Mouse (Mus musculus): ENCODE results near the gene Fopnl. TPM values are rescaled to one million over a fixed set of nuclear protein-coding genes. Genes with fewer than 3 reads are reported as not detected.
A peak's percentile ranks its signal among the peaks of the same experiment; 100 is the strongest.

Fopnl gene
- 188 and 198 TPM in 2 replicates for polyA plus RNA-seq (2015; fragmentation: Nextera tagmentation; extraction: Ambion mirVana)

DNA sequence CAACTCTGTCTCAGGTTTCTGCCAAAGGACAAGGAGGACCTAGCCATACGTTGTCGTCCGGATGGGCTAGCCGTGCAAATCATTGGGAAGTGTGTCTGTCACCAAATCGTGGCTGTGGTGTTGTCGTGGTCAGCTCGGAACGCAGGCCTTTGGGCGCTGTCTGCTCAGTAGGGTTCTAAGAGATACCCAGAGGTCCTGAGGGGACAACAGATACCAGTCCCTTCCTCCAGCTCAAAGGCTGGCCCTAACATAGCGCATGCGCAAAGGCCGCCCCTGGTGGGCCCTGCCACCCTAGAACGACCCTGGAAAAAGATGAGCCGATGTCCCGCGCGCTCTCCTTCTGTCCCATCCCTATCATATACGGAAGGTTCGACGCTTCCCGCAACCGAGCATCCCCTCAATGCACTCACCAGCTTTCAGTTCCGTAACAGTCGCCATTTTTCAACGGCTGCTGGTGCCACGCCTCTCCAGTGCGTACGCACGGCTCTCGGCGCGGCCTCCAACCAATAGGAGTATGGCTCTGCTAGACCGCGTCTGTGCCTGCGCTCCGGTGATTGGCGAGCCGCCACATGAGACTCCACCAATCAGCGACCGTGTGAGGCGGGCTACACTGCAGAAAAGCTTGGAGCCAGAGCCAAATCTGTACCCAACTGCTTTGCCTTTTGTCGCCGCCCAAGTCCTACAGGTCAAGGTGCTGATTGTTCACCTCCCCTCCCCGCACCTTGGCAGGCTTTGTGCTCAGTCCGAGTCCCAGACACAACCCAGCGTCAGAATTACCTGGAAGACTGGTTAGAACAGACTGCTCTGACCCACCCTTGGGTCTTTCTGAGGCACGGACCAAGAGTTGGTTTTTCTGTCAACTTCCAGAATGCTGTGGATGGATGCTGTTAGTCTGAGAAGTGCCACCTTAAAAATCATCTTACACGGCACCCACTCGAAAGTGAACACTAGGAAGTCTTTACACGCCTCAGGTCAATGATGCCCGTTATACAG is at the start of gene Fopnl:
Fopnl (minus strand) TSS at position 522 of the 993 bp plus-strand sequence.
- Histone ChIP-seq H3K9me3 (no peaks in the 10 kb centered on the region), H3K4me1 (peaks cover 17% of the 10 kb centered on the region), H3K4me3 (peak within 1 kb of the TSS; percentile 76), H3K9ac (peak within 1 kb of the TSS; percentile 85), H3K27me3 (replicated peaks) (no peaks in the 10 kb centered on the region; the same call in 1 of the 2 replicates), H3K36me3 (replicated peaks) (peaks cover 8% of the 10 kb centered on the region; the same call in 1 of the 2 replicates), H3K4me2 (peak within 1 kb of the TSS; percentile 70), H3K27ac (peak within 1 kb of the TSS; percentile 91)
- WGBS: 4% methylated on average over 51 of the region's 51 CpGs
- ATAC-seq (replicated peaks): peak; percentile 100

DNA sequence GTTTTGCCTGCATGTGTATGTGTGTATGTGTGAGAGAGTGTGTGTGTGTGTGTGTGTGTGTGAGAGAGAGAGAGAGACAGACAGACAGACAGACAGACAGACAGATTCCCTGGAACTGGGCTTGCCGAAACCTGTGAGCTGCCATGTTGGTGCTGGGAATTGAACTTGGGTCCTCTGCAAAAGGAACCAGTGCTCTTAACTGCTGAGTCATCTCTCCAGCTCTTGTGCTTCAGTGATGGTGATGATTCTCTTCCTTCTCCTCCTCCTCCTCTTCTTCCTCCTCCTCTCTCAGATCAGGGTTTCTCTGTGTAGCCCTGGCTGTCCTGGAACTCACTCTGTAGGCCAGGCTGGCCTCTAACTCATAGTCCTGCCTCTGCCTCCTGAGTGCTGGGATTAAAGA is 48.8 kb upstream of the Fopnl start:
- Histone ChIP-seq H3K4me1 (peaks cover 13% of the 10 kb centered on the region), H3K4me2 (no peak overlapping the region), H3K27ac (no peak overlapping the region), H3K27me3 (replicated peaks) (no peaks in the 10 kb centered on the region), H3K9me3 (no peaks in the 10 kb centered on the region), H3K4me3 (no peak overlapping the region), H3K36me3 (replicated peaks) (no peaks in the 10 kb centered on the region), H3K9ac (no peak overlapping the region)
- no peak for ATAC-seq (replicated peaks)
- 100% methylated on average over 1 of the region's 1 CpGs for WGBS

DNA sequence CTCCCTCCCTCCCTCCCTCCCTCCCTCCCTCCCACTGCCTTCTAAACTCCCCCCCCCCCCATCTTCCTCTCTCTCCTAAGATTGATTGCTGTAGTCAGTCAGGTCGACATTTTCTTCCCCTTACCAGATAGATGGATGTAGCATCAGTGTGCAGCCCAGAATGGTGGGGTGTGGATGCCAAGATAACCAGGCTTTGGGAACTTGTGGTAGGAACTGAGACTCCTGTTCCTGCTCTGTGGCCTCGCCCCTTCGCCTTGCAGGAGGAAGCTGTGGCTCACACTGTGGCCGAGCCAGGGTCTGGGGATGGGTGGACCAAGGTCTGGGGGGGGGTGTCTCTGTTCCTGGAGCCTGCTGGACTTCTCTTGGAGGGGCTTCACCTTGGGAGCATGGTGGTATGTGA is 48.3 kb upstream of the Fopnl start:
- H3K4me3 ChIP-seq: no peak overlapping the region
- no peaks in the 10 kb centered on the region for H3K27me3 ChIP-seq (replicated peaks)
- WGBS: 83% methylated on average over 4 of the region's 4 CpGs
- no peaks in the 10 kb centered on the region for H3K9me3 ChIP-seq
- H3K36me3 ChIP-seq (replicated peaks): no peaks in the 10 kb centered on the region
- no peak overlapping the region for H3K4me2 ChIP-seq
- ATAC-seq (replicated peaks): no peak
- no peak overlapping the region for H3K9ac ChIP-seq
- no peak overlapping the region for H3K27ac ChIP-seq
- peaks cover 18% of the 10 kb centered on the region for H3K4me1 ChIP-seq

DNA sequence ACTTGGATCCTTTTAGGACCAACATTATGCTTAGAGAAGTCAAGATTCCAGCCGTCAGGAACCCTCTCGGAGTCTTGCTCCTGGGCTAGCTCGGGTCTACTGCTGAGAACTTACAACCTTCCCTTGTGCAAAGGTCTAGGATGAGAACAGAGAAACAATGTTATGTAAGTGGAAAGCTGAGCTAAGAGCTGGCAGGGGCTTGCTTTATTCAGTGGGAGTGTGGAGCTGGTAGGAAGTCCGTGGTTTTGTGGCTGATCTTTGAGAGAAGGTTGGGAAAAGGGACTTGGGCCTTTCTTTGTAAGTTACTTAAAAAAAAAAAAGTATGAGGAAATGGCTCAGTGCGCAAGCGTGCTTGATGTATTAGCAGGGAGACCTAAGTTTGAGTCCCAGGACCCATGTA is 46.9 kb upstream of the Fopnl start:
- no peak overlapping the region for H3K4me3 ChIP-seq
- H3K4me1 ChIP-seq: peaks cover 18% of the 10 kb centered on the region
- no peaks in the 10 kb centered on the region for H3K36me3 ChIP-seq (replicated peaks)
- WGBS: 93% methylated on average over 6 of the region's 6 CpGs
- no peak overlapping the region for H3K9ac ChIP-seq
- no peak for ATAC-seq (replicated peaks)
- no peaks in the 10 kb centered on the region for H3K27me3 ChIP-seq (replicated peaks)
- no peaks in the 10 kb centered on the region for H3K9me3 ChIP-seq
- no peak overlapping the region for H3K27ac ChIP-seq
- H3K4me2 ChIP-seq: no peak overlapping the region

DNA sequence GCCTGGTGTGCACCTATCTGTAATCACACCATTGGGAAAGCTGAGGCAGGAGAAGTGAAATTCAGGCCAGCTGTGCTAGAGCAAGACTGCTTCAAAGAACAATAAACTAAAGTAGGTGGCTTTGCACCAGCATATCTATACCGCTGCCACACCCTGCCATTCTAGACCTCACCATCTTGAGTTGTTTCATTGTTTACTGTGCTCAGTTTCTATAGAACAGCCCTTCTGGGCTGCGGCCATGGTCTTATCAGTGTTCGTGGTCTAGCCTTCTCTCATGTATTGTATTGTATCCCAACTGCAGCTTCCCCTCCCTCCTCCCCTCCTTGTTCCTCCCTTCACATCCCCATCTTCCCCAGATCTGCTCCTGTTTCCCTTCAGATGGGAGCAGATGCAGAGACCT is 46.3 kb upstream of the Fopnl start:
- Histone ChIP-seq H3K4me2 (no peak overlapping the region), H3K9me3 (no peaks in the 10 kb centered on the region), H3K4me1 (peaks cover 18% of the 10 kb centered on the region), H3K9ac (no peak overlapping the region), H3K36me3 (replicated peaks) (no peaks in the 10 kb centered on the region), H3K4me3 (no peak overlapping the region), H3K27ac (no peak overlapping the region), H3K27me3 (replicated peaks) (no peaks in the 10 kb centered on the region)
- no peak for ATAC-seq (replicated peaks)
- WGBS: 94% methylated on average over 3 of the region's 3 CpGs

DNA sequence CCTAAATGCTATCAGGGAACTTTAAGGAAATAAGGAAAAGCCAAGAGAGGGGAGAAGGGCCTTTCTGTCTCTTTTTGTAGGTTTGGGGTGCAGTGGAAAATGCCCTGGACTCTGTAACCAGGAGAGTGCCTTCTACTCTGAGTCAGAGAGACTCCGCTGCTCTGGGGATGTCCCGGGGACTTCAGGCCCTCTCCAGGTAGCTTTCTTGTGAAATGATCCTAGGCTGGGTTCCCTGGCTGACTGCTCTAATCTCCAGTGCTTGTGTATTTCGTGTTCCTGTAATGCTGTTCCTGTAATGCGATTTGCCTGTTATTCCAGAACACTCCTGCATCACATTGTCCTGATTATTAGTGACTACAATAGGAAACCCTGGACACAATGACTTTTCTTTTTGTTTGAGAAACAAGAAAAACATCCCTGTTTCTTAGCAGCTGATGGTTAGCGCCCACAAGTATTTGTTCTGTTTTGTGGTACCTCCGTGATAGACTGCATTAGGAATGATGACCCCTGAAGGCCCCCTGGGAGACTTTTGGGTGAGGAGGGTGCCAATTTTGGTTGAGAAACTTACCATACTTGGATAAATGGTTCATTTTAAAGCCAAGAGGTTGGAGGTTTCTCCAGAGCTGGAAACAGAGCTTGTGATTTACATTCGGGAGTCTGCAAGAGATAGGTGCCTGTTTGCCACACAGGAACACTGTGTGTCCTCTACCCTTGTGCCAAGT is 45.1 kb upstream of the Fopnl start:
- peak overlapping the region; percentile 71 for H3K4me2 ChIP-seq
- 25% methylated on average over 7 of the region's 7 CpGs for WGBS

DNA sequence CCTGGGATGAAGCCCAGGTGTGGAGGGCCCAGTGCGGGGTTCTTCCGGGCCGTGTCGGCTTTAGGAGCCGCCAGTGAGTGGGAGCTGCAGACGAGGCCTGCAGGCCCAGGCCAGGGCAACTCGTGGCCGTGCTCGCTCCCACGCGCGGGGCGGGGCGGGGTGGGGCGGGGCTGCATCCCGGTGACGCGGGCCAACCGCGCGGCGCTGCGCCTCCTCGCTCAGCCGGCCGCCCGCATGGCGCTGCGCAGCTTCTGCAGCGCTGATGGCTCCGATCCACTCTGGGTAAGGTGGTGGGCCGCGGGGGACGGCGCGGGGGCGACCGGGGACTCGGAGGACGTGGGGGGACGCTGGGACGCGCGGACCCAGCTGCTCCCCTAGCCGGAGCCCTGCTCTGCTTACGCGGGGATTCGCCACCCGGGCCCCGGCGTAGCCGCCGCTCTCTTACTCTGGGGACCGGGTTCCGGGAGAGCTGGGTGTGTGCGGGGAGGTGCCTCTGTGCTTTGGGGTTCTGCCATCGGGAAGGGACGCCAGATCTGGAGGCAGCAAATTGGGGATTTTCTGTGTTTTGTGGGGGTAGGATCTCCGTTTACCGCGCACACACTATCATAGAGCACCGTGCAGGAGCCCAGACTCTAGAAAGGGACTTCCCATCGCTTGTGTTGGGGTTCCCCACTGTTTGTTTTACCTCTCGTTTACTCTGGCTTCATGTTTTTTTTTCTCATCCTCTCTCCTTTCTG is 44.3 kb upstream of the Fopnl start, which contains the start of gene Abcc1:
Abcc1 (plus strand) TSS at position 197 of the 737 bp plus-strand sequence.
- peak; percentile 99 for ATAC-seq (replicated peaks)
- Histone ChIP-seq H3K36me3 (replicated peaks) (no peaks in the 10 kb centered on the region), H3K4me2 (peak within 1 kb of the TSS; percentile 71), H3K9ac (peak within 1 kb of the TSS; percentile 88), H3K4me1 (peaks cover 18% of the 10 kb centered on the region), H3K9me3 (no peaks in the 10 kb centered on the region), H3K27me3 (replicated peaks) (no peaks in the 10 kb centered on the region), H3K4me3 (peak within 1 kb of the TSS; percentile 96), H3K27ac (peak within 1 kb of the TSS; percentile 60)
- WGBS: under 1% methylated on average over 56 of the region's 64 CpGs

More for the DNA sequence above, 45.1 kb upstream of the Fopnl start:
- Histone ChIP-seq H3K9ac (peak overlapping the region; percentile 88), H3K9me3 (no peaks in the 10 kb centered on the region), H3K4me1 (peaks cover 18% of the 10 kb centered on the region), H3K36me3 (replicated peaks) (no peaks in the 10 kb centered on the region), H3K27me3 (replicated peaks) (no peaks in the 10 kb centered on the region), H3K4me3 (peak overlapping the region; percentile 96), H3K27ac (no peak overlapping the region)
- ATAC-seq (replicated peaks): no peak

DNA sequence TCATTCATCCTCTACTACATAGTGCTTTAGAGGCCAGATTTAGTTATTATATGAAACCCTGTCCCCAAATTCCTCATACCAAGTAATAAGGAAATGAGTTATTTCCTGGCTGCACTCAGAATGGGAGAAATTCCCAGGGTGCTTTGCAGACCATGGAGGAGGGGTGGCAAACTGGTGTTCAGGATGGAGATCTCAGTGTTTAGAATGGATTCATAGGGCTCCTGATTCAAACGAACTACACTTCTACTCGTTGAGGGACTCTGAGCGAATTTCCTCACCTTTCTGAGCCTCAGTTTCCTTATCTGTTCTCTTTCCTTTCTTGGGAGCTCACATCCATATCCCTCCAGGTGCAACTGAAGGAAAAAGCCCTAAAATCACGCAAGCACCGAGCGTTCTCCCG is 43.7 kb upstream of the Fopnl start:
- H3K4me2 ChIP-seq: peak overlapping the region; percentile 71
- H3K4me3 ChIP-seq: peak overlapping the region; percentile 96
- peaks cover 18% of the 10 kb centered on the region for H3K4me1 ChIP-seq
- no peaks in the 10 kb centered on the region for H3K27me3 ChIP-seq (replicated peaks)
- peak overlapping the region; percentile 60 for H3K27ac ChIP-seq
- no peaks in the 10 kb centered on the region for H3K36me3 ChIP-seq (replicated peaks)
- 1% methylated on average over 7 of the region's 7 CpGs for WGBS
- ATAC-seq (replicated peaks): peak; percentile 68
- H3K9me3 ChIP-seq: no peaks in the 10 kb centered on the region
- H3K9ac ChIP-seq: peak overlapping the region; percentile 88

DNA sequence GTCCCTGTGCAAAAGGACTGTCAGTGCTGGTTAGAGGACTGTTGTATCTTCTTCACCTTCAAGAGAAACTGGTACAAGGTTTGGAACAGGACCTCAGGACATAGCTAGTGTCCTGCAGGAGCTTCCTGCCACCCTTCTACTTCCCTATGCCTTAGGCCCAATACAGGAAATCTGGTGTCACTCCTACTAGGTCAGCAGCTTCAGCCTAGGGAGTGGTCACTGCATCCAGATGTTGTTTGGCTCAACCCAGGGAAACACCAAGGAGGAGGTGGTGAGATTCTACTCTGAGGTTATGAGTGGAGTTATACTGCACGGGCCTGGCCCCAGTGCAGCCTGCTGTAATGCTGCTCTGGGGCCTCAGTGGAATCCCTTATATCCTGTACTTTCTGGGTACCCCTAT is 41.3 kb upstream of the Fopnl start:
- H3K27ac ChIP-seq: no peak overlapping the region
- H3K36me3 ChIP-seq (replicated peaks): no peaks in the 10 kb centered on the region
- 60% methylated on average over 1 of the region's 1 CpGs for WGBS
- H3K9me3 ChIP-seq: no peaks in the 10 kb centered on the region
- no peak for ATAC-seq (replicated peaks)
- no peak overlapping the region for H3K9ac ChIP-seq
- H3K4me1 ChIP-seq: peaks cover 18% of the 10 kb centered on the region
- H3K4me3 ChIP-seq: no peak overlapping the region
- no peaks in the 10 kb centered on the region for H3K27me3 ChIP-seq (replicated peaks)
- H3K4me2 ChIP-seq: no peak overlapping the region

DNA sequence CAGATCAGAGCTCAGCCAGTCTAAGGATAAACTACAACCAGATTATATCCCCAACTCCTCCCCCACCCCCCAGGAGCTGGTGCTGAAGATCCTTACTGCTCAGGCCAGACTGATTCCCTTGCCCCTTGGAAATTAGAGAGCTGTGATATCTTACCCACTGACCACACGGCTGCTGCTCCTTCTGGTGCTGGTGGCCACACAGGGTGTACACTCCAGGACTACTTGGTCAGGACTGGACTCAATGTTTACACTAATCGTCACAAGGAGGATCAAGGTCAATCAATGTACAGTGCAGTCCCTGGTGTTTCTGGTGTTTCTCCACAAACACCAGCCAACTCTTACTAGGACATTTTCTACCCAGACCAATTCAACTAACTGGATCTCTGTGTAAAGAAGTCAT is 40.7 kb upstream of the Fopnl start:
- ATAC-seq (replicated peaks): no peak
- Histone ChIP-seq H3K4me3 (no peak overlapping the region), H3K4me2 (no peak overlapping the region), H3K27me3 (replicated peaks) (no peaks in the 10 kb centered on the region), H3K9me3 (no peaks in the 10 kb centered on the region), H3K36me3 (replicated peaks) (no peaks in the 10 kb centered on the region), H3K4me1 (peaks cover 17% of the 10 kb centered on the region), H3K27ac (no peak overlapping the region), H3K9ac (no peak overlapping the region)
- 80% methylated on average over 2 of the region's 2 CpGs for WGBS

DNA sequence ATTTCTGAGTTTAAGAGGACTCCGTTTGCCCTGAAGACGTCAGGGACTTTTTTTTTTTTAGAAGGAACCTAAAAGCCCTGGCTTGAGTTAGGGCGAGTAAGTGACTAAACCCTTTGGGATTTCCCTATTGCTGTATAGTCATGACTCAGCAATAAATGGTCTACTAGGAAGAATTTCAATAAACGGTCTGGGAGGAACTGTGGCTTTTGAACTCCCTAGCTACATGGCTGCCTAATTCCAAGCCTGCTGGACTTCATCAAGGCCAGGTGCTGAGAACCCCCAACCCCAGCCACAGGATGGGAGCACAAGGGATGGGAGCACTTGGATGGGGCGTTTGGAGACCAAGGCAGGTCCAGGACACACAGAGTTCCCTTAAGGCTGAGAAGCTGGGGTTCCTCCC is 35.5 kb upstream of the Fopnl start:
- no peaks in the 10 kb centered on the region for H3K36me3 ChIP-seq (replicated peaks)
- H3K27ac ChIP-seq: no peak overlapping the region
- no peak overlapping the region for H3K9ac ChIP-seq
- H3K27me3 ChIP-seq (replicated peaks): no peaks in the 10 kb centered on the region
- H3K4me3 ChIP-seq: no peak overlapping the region
- no peaks in the 10 kb centered on the region for H3K4me1 ChIP-seq
- no peak for ATAC-seq (replicated peaks)
- no peaks in the 10 kb centered on the region for H3K9me3 ChIP-seq
- no peak overlapping the region for H3K4me2 ChIP-seq
- WGBS: 71% methylated on average over 5 of the region's 5 CpGs

DNA sequence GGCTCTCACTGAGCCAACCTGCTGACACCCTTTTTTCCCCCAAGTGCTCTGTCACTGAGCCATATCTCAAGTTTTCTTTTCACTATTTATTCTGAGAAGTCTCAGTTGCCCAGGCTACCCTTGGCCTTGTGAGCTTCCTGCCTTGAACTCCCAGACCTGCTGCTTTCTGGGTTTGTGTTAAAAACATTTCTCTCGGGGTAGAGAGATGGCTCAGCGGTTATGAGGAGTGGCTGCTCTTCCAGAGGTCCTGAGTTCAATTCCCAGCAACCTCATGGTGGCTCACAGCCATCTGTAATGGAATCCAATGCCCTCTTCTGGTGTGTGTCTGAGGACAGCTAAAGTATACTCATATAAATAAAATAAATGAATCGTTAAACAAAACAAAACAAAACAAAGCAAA is 35.0 kb upstream of the Fopnl start:
- ATAC-seq (replicated peaks): no peak
- no peak overlapping the region for H3K9ac ChIP-seq
- H3K4me3 ChIP-seq: no peak overlapping the region
- no peaks in the 10 kb centered on the region for H3K36me3 ChIP-seq (replicated peaks)
- WGBS: 87% methylated on average over 3 of the region's 3 CpGs
- no peaks in the 10 kb centered on the region for H3K27me3 ChIP-seq (replicated peaks)
- H3K4me2 ChIP-seq: no peak overlapping the region
- H3K9me3 ChIP-seq: no peaks in the 10 kb centered on the region
- H3K4me1 ChIP-seq: no peaks in the 10 kb centered on the region
- H3K27ac ChIP-seq: no peak overlapping the region

Measured in midbrain, embryonic 15.5 days (tissue).